Mouse (Mus musculus): Measurements from ENCODE around the gene Olfr1110.

- TF ChIP-seq CTCF (IDR thresholded peaks at IDR 0.05; ENCODE audit: insufficient read depth, low read depth, low read length) (no peak), POLR2A (IDR thresholded peaks at IDR 0.05; ENCODE audit: insufficient read depth, low read depth, low read length) (no peak)
Measured at GRCm38 (mm10) chr2:87095908-87096307, 44.2 kb downstream of the Olfr1110 start, which contains the start of gene Olfr1109.

All from olfactory bulb, adult 2 months (tissue).